Mouse (Mus musculus): ENCODE measurements around the gene Agpat2.

DNA sequence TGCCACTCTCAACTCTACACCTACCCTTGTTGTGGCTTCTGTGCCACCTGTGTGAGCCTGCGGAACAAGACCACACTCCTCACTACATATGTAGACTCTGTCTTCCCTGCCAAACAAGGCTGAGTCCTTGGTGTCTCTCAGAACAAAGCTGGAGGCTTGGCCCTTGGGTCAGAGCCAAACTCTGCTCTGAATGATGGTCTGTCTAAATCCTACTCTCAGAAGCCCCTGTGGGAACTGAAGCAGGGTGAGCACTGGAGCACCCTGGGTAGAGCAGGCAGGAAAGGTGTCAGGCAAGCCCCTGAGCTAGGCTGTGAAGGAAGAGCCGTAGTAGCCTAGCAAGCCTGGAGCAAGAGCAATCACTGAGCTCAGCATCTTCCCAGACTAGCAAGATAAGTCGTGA, 54.0 kb downstream of the Agpat2 start:
- TF ChIP-seq CTCF (IDR thresholded peaks at IDR 0.05; ENCODE audit: low read depth), result no peak
- TF ChIP-seq EP300 (IDR thresholded peaks at IDR 0.05; ENCODE audit: low read depth), result no peak
